Mouse (Mus musculus) liver, postnatal 0 days (tissue): Measurements from ENCODE around the gene Foxr1. TPM values are rescaled to one million over a fixed set of nuclear protein-coding genes. Genes with fewer than 3 reads are reported as not detected.
"Not testable (repeated sequence)": the region's sequence is repeated elsewhere in the genome, so short reads cannot be mapped to it uniquely, and the experiment has no call there.

ENCODE experiments used
- ATAC-seq: fragments of 200-750 bp; cut with Nextera tagmentation; 2 replicates; pipeline ENCODE4 v1.8.0; 2017; ENCODE audit warnings: mild to moderate bottlenecking, moderate library complexity
- DNase-seq: peaks from one replicate; pipeline ENCODE4 v3.0.0-alpha.2; 2016
- H3K27ac ChIP-seq: fragments of 300-500 bp; sonication (generic); 2 replicates; pipeline ENCODE4 v1.5.1; 2014; ENCODE audit warnings: antibody characterized with exemption, moderate library complexity, mild to moderate bottlenecking, low read depth
- H3K27me3 ChIP-seq: fragments of 300-500 bp; sonication (generic); 2 replicates; pipeline ENCODE4 v1.6.1; 2014; ENCODE audit warnings: low read length, control low read depth, mixed read lengths; ENCODE audit not compliant: insufficient read depth
- H3K36me3 ChIP-seq: fragments of 300-500 bp; sonication (generic); replicated peaks from 2 replicates; pipeline ENCODE4 v1.6.1; 2014; ENCODE audit warnings: mild to moderate bottlenecking, control low read depth, low read length, moderate library complexity, mixed read lengths; ENCODE audit not compliant: insufficient read depth
- H3K4me1 ChIP-seq: fragments of 300-500 bp; sonication (generic); 2 replicates; pipeline ENCODE4 v1.6.1; 2014; ENCODE audit warnings: antibody characterized with exemption, mild to moderate bottlenecking, control low read depth; ENCODE audit not compliant: insufficient read depth
- H3K4me2 ChIP-seq: fragments of 300-500 bp; sonication (generic); 2 replicates; pipeline ENCODE4 v1.6.1; 2014; ENCODE audit warnings: low read depth, mild to moderate bottlenecking, low read length, moderate library complexity, mixed read lengths
- H3K4me3 ChIP-seq: fragments of 300-500 bp; sonication (generic); 2 replicates; pipeline ENCODE4 v1.5.1; 2014; ENCODE audit warnings: low read depth, low read length
- H3K9ac ChIP-seq: fragments of 300-500 bp; sonication (generic); replicated peaks from 2 replicates; pipeline ENCODE4 v1.6.1; 2014; ENCODE audit warnings: mild to moderate bottlenecking, moderate library complexity
- H3K9me3 ChIP-seq: fragments of 300-500 bp; sonication (generic); 2 replicates; pipeline ENCODE4 v1.6.1; 2016; ENCODE audit warnings: mild to moderate bottlenecking, control low read depth, low read length, mixed read lengths
- CTCF ChIP-seq: sonication (generic); IDR thresholded peaks from 2 replicates; pipeline ENCODE4 v1.5.1; 2016; ENCODE audit warnings: antibody characterized with exemption, low read depth
- EP300 ChIP-seq: IDR thresholded peaks from 2 replicates; pipeline ENCODE4 v1.6.1; 2016; ENCODE audit warnings: antibody characterized with exemption, low read depth, mild to moderate bottlenecking
- WGBS: fragments of 180-500 bp; shearing (Covaris S2); extraction: QIAGEN DNeasy Blood & Tissue Kit; methylation state at CpG from one replicate; pipeline ENCODE4 v1.1.7; 2014; ENCODE audit not compliant: insufficient replicate concordance; 5-methylcytosine and 5-hydroxymethylcytosine counted together
- polyA plus RNA-seq: library from polyadenylated mRNA; unstranded; fragments of >200 nt; fragmentation: Nextera tagmentation; extraction: Ambion mirVana; gene quantifications from 2 replicates; pipeline ENCODE4 v1.2.1, GENCODE M21; 2015

Foxr1 gene
- polyA plus RNA-seq, 1 experiment from 2014 or later: not detected

- Histone ChIP-seq H3K27ac (peak overlapping the region; percentile 75), H3K4me1 (peaks cover 10% of the 10 kb centered on the region), H3K27me3 (no peaks in the 10 kb centered on the region), H3K36me3 (peaks cover 24% of the 10 kb centered on the region), H3K9me3 (no peaks in the 10 kb centered on the region), H3K9ac (peak overlapping the region; percentile 80), H3K4me3 (peak overlapping the region; percentile 72), H3K4me2 (peak overlapping the region; percentile 95)
- under 1% methylated on average over 38 of the region's 38 CpGs for WGBS
- TF ChIP-seq CTCF: peak; percentile 90
- 0 out of 2 replicates have a peak, but pooled peaks have one; percentile 33 for TF ChIP-seq EP300
- peak; percentile 98 for ATAC-seq
- peak; percentile 96 for DNase-seq
Measured at GRCm38 (mm10) chr9:44417892-44418363, 23.0 kb downstream of the Foxr1 start.

GRCm38 (mm10) chr9:44417156-44417891 is 23.6 kb downstream of the Foxr1 start:
- 4% methylated on average over 26 of the region's 26 CpGs for WGBS
- Histone ChIP-seq H3K9me3 (no peaks in the 10 kb centered on the region), H3K4me3 (peak overlapping the region; percentile 72), H3K4me1 (peaks cover 10% of the 10 kb centered on the region), H3K4me2 (peak overlapping the region; percentile 95), H3K9ac (peak overlapping the region; percentile 80), H3K27me3 (no peaks in the 10 kb centered on the region), H3K36me3 (peaks cover 30% of the 10 kb centered on the region), H3K27ac (peak overlapping the region; percentile 75)
- TF ChIP-seq EP300 (no peak), CTCF (no peak)
- ATAC-seq: peak; percentile 74
- no peak for DNase-seq

GRCm38 (mm10) chr9:44412781-44413180 is 28.2 kb downstream of the Foxr1 start:
- no peak overlapping the region for H3K4me2 ChIP-seq
- no peaks in the 10 kb centered on the region for H3K9me3 ChIP-seq
- 68% methylated on average over 2 of the region's 2 CpGs for WGBS
- no peak overlapping the region for H3K4me3 ChIP-seq
- H3K9ac ChIP-seq: no peak overlapping the region
- peaks cover 16% of the 10 kb centered on the region for H3K4me1 ChIP-seq
- H3K27ac ChIP-seq: 0 out of 2 replicates have a peak overlapping the region, but pooled peaks have one; percentile 1
- H3K27me3 ChIP-seq: no peaks in the 10 kb centered on the region
- ATAC-seq: no peak
- TF ChIP-seq EP300: no peak
- TF ChIP-seq CTCF: no peak
- DNase-seq: no peak
- peaks cover 61% of the 10 kb centered on the region for H3K36me3 ChIP-seq

GRCm38 (mm10) chr9:44412306-44412705 is 28.6 kb downstream of the Foxr1 start:
- H3K27ac ChIP-seq: peak overlapping the region; percentile 1; the same call in 1 of the 2 replicates
- peaks cover 61% of the 10 kb centered on the region for H3K36me3 ChIP-seq
- no peaks in the 10 kb centered on the region for H3K9me3 ChIP-seq
- H3K4me3 ChIP-seq: no peak overlapping the region
- 42% methylated on average over 4 of the region's 4 CpGs for WGBS
- no peak for TF ChIP-seq EP300
- TF ChIP-seq CTCF: no peak
- H3K9ac ChIP-seq: no peak overlapping the region
- no peak overlapping the region for H3K4me2 ChIP-seq
- no peak for DNase-seq
- no peak for ATAC-seq
- H3K27me3 ChIP-seq: no peaks in the 10 kb centered on the region
- peaks cover 14% of the 10 kb centered on the region for H3K4me1 ChIP-seq

- TF ChIP-seq CTCF: no peak
- Histone ChIP-seq H3K9me3 (no peaks in the 10 kb centered on the region), H3K4me2 (no peak overlapping the region), H3K27me3 (no peaks in the 10 kb centered on the region), H3K4me3 (no peak overlapping the region), H3K36me3 (peaks cover 61% of the 10 kb centered on the region), H3K27ac (peak overlapping the region; percentile 1; the same call in 1 of the 2 replicates), H3K4me1 (peaks cover 10% of the 10 kb centered on the region; the same call in 1 of the 2 replicates), H3K9ac (no peak overlapping the region)
- ATAC-seq (no peak), DNase-seq (no peak)
- WGBS: 91% methylated on average over 1 of the region's 1 CpGs
Measured at GRCm38 (mm10) chr9:44411601-44412130, 29.3 kb downstream of the Foxr1 start.

DNA sequence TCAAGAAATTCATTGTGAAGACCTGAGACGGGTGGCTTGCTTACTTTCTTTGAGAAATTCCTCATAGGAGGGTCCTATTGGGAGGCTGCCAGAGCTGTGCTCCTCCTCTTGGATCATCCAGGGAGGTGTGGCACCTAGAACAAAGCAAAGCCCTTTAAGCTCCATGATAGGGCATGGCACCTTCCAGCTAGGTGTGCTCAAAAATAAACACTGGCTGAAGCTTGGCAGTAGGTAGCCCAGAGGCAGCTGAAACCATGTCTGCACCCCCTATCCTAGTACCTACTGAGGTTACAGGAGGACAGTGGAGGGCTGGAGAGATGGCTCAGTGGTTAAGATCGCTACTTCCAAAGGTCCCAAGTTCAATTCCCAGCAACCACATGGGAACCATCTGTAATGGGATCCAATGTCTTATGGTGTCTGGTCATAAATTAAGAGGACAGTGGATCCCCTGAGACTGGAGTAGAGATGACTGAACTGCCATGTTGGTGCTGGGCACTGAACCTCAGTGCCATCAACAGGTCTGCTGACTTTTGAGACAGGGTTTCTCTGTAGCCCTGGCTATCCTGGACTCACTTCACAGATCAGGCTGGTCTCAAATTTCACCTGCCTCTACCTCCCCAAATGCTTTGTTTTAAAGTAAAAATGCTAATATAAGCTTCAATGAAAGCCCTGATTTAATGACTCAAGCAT is 30.1 kb downstream of the Foxr1 start:
- Histone ChIP-seq H3K27me3 (no peaks in the 10 kb centered on the region), H3K36me3 (peaks cover 58% of the 10 kb centered on the region), H3K27ac (no peak overlapping the region), H3K4me2 (no peak overlapping the region), H3K4me1 (peaks cover 16% of the 10 kb centered on the region), H3K9ac (no peak overlapping the region), H3K4me3 (no peak overlapping the region), H3K9me3 (no peaks in the 10 kb centered on the region)
- ATAC-seq: no peak
- whole genome bisulfite sequencing: 86% methylated on average over 2 of the region's 2 CpGs
- no peak for DNase-seq
- no peak for TF ChIP-seq CTCF
- no peak for TF ChIP-seq EP300

DNA sequence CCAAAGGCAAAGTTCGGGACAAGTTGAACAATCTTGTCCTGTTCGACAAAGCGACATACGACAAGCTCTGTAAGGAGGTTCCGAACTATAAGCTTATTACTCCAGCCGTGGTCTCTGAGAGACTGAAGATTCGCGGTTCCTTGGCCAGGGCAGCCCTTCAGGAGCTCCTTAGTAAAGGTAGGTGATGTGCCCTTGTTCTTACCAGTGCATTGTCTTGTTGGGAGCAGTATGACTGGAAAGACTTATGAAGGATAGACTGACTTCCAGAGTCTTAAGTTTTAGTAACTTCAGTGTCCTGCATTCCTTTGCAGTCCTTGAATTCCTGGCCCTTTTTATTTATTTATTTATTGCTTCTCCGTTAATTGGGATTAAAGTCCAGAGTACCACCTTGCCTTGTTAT is 32.2 kb downstream of the Foxr1 start:
- not testable (repeated sequence) for H3K27me3 ChIP-seq, ATAC-seq, DNase-seq, H3K9me3 ChIP-seq, H3K27ac ChIP-seq
- H3K9ac ChIP-seq: peak overlapping the region; percentile 87; the same call in 1 of the 2 replicates
- peaks cover 17% of the 10 kb centered on the region for H3K4me1 ChIP-seq
- peaks cover 60% of the 10 kb centered on the region for H3K36me3 ChIP-seq
- H3K4me3 ChIP-seq: peak overlapping the region; percentile 84
- peak overlapping the region; percentile 70 for H3K4me2 ChIP-seq
- WGBS: 68% methylated on average over 9 of the region's 9 CpGs
